Comparison of ENCODE assay signal across 9 mouse cellular contexts in genomic region chr1:75447265-75448051, GRCm38 (mm10). TPM values are rescaled to one million over a fixed set of nuclear protein-coding genes. Genes with fewer than 3 reads are reported as not detected.
DNase-seq lines count a peak whose midpoint lies in the region; ATAC-seq and TF ChIP-seq lines count a peak whose summit lies in the region.
"Had no signal": no experiment of that assay in that cellular context is flagged by ENCODE, and none has a peak within 500 bp of the region (broad histone marks: within the 10 kb centered on the region; RNA-seq: fewer than 3 reads in every experiment).

No protein-coding gene starts in this region.

- peak overlapping the region; percentile 48; the same call in 1 of the 2 replicates for H3K9ac ChIP-seq in heart, embryonic 12.5 days
- no peak overlapping the region for H3K9ac ChIP-seq in embryonic facial prominence, embryonic 11.5 days (replicated peaks; ENCODE audit: low read length)
- no peak overlapping the region for H3K9ac ChIP-seq in intestine, postnatal 0 days (ENCODE audit: low read depth, low read length)
- 0 out of 2 replicates have a peak overlapping the region, but pooled peaks have one; percentile 15 for H3K9ac ChIP-seq in neural tube, embryonic 11.5 days (ENCODE audit: low read length)
- H3K9ac ChIP-seq: limb, embryonic 15.5 days had no signal

- H3K4me2 ChIP-seq in heart, embryonic 12.5 days, result peak overlapping the region; percentile 75
- H3K4me2 ChIP-seq in embryonic facial prominence, embryonic 11.5 days (ENCODE audit: low read depth, low read length), result peak overlapping the region; percentile 27; the same call in 1 of the 2 replicates
- peak overlapping the region; percentile 51 for H3K4me2 ChIP-seq in intestine, postnatal 0 days (replicated peaks; ENCODE audit: low read depth)
- peak overlapping the region; percentile 23 for H3K4me2 ChIP-seq in neural tube, embryonic 11.5 days (ENCODE audit: low read depth)
- H3K4me2 ChIP-seq: limb, embryonic 15.5 days had no signal

- no peak overlapping the region for H3K4me3 ChIP-seq in heart, embryonic 12.5 days
- no peak overlapping the region for H3K4me3 ChIP-seq in embryonic facial prominence, embryonic 11.5 days (ENCODE audit: low read depth, low read length)
- H3K4me3 ChIP-seq in intestine, postnatal 0 days (ENCODE audit: low read depth, low read length), result no peak overlapping the region
- H3K4me3 ChIP-seq in neural tube, embryonic 11.5 days (ENCODE audit: low read depth, low read length), result no peak overlapping the region
- H3K4me3 ChIP-seq: limb, embryonic 15.5 days had no signal

- H3K27ac ChIP-seq in heart, embryonic 12.5 days (ENCODE audit: poor library complexity, severe bottlenecking), result 0 out of 2 replicates have a peak overlapping the region, but pooled peaks have one; percentile 5
- H3K27ac ChIP-seq in embryonic facial prominence, embryonic 11.5 days (replicated peaks; ENCODE audit: low read depth, low read length), result peak overlapping the region; percentile 30; the same call in 1 of the 2 replicates
- H3K27ac ChIP-seq in intestine, postnatal 0 days (ENCODE audit: low read depth, low read length), result no peak overlapping the region
- peak overlapping the region; percentile 88 for H3K27ac ChIP-seq in neural tube, embryonic 11.5 days (ENCODE audit: low read depth, low read length)
- H3K27ac ChIP-seq: limb, embryonic 15.5 days had no signal

- H3K36me3 ChIP-seq in heart, embryonic 12.5 days, result peaks cover 11% of the 10 kb centered on the region; the same call in 1 of the 2 replicates
- H3K36me3 ChIP-seq in embryonic facial prominence, embryonic 11.5 days (replicated peaks; ENCODE audit: control insufficient read depth, insufficient read depth, low read depth, low read length), result no peaks in the 10 kb centered on the region
- peaks cover 11% of the 10 kb centered on the region; the same call in 1 of the 2 replicates for H3K36me3 ChIP-seq in intestine, postnatal 0 days (ENCODE audit: control insufficient read depth, insufficient read depth)
- H3K36me3 ChIP-seq in neural tube, embryonic 11.5 days (ENCODE audit: control insufficient read depth, insufficient read depth, low read length), result no peaks in the 10 kb centered on the region; the same call in 1 of the 2 replicates

- H3K4me1 ChIP-seq in heart, embryonic 12.5 days (replicated peaks), result peaks cover 74% of the 10 kb centered on the region
- H3K4me1 ChIP-seq in embryonic facial prominence, embryonic 11.5 days (ENCODE audit: control insufficient read depth, insufficient read depth, low read length), result peaks cover 44% of the 10 kb centered on the region
- H3K4me1 ChIP-seq in intestine, postnatal 0 days (replicated peaks; ENCODE audit: control insufficient read depth, insufficient read depth, low read length), result peaks cover 9% of the 10 kb centered on the region
- H3K4me1 ChIP-seq in neural tube, embryonic 11.5 days (ENCODE audit: control insufficient read depth, insufficient read depth, low read length), result peaks cover 81% of the 10 kb centered on the region

- 8% methylated on average over 10 of the region's 10 CpGs for WGBS in heart, embryonic 12.5 days
- 4% methylated on average over 10 of the region's 10 CpGs for WGBS in embryonic facial prominence, embryonic 11.5 days
- 8% methylated on average over 10 of the region's 10 CpGs for WGBS in intestine, postnatal 0 days
- 3% methylated on average over 10 of the region's 10 CpGs for WGBS in neural tube, embryonic 11.5 days

- no peak for ATAC-seq in heart, embryonic 12.5 days (ENCODE audit: insufficient number of reproducible peaks, low FRiP score)
- ATAC-seq in embryonic facial prominence, embryonic 11.5 days (replicated peaks; ENCODE audit: insufficient number of reproducible peaks, low FRiP score, low TSS enrichment, low read depth), result 0 out of 2 replicates have a peak, but pooled peaks have one; percentile 5
- ATAC-seq in intestine, postnatal 0 days, result no peak
- peak; percentile 9; the same call in 1 of the 2 replicates for ATAC-seq in neural tube, embryonic 11.5 days (ENCODE audit: insufficient read depth, low FRiP score, low TSS enrichment)

- TF ChIP-seq CTCF in intestine, postnatal 0 days (IDR thresholded peaks at IDR 0.05; ENCODE audit: low read depth), result no peak

- H3K27me3 ChIP-seq in heart, embryonic 12.5 days (replicated peaks), result peaks cover 83% of the 10 kb centered on the region
- peaks cover 23% of the 10 kb centered on the region for H3K27me3 ChIP-seq in embryonic facial prominence, embryonic 11.5 days (ENCODE audit: control insufficient read depth, insufficient read depth, low read length)
- peaks cover 64% of the 10 kb centered on the region for H3K27me3 ChIP-seq in intestine, postnatal 0 days (replicated peaks; ENCODE audit: control insufficient read depth, insufficient read depth, low read length)
- peaks cover 35% of the 10 kb centered on the region for H3K27me3 ChIP-seq in neural tube, embryonic 11.5 days (ENCODE audit: control insufficient read depth, insufficient read depth, low read length)

- no peak for DNase-seq in heart, adult 9 months (ENCODE audit: low spot score in 2 of 2)
- DNase-seq in embryonic facial prominence, embryonic 11.5 days (ENCODE audit: low spot score), result no peak
- peak; percentile 65 for DNase-seq in neural tube, embryonic 11.5 days (ENCODE audit: low spot score)
- DNase-seq in B cell, adult 2 months, result no peak
- no peak for DNase-seq in cerebellum, adult 11 months
- DNase-seq in layer of hippocampus, postnatal 36 days, result no peak

- no peaks in the 10 kb centered on the region for H3K9me3 ChIP-seq in heart, embryonic 12.5 days (replicated peaks)
- H3K9me3 ChIP-seq in embryonic facial prominence, embryonic 11.5 days (replicated peaks; ENCODE audit: control insufficient read depth, low read length), result no peaks in the 10 kb centered on the region
- H3K9me3 ChIP-seq in intestine, postnatal 0 days (ENCODE audit: control insufficient read depth), result no peaks in the 10 kb centered on the region
- no peaks in the 10 kb centered on the region for H3K9me3 ChIP-seq in neural tube, embryonic 11.5 days (ENCODE audit: control insufficient read depth, low read length)
- H3K9me3 ChIP-seq: limb, embryonic 15.5 days had no signal

RNA-seq across cellular contexts. Expression of gene Asic4, which starts 2.8 kb away (rescaled TPM):
- polyA plus RNA-seq in heart, embryonic 12.5 days (2016; fragmentation: Nextera tagmentation; extraction: Ambion mirVana), result 0.24 and 0.33 TPM in 2 replicates
- polyA plus RNA-seq in embryonic facial prominence, embryonic 11.5 days (2014; fragmentation: Nextera tagmentation; extraction: Ambion mirVana), result 0.29 and 1.1 TPM in 2 replicates
- polyA plus RNA-seq in intestine, postnatal 0 days (2015; fragmentation: Nextera tagmentation; extraction: Ambion mirVana), result 0.97 and 1.2 TPM in 2 replicates
- 2.3 and 2.9 TPM in 2 replicates for polyA plus RNA-seq in neural tube, embryonic 11.5 days (2014; fragmentation: Nextera tagmentation; extraction: Ambion mirVana)
- total RNA-seq in layer of hippocampus, postnatal 36 days (2021), result 1 to 10 TPM; 6.5 to 7.4 TPM

RNA-seq across cellular contexts. Expression of gene Gmppa, which starts 11.7 kb away (rescaled TPM):
- polyA plus RNA-seq in heart, embryonic 12.5 days (2016; fragmentation: Nextera tagmentation; extraction: Ambion mirVana), result 67.7 and 69.1 TPM in 2 replicates
- 36.9 and 38.4 TPM in 2 replicates for polyA plus RNA-seq in embryonic facial prominence, embryonic 11.5 days (2014; fragmentation: Nextera tagmentation; extraction: Ambion mirVana)
- 121 and 124 TPM in 2 replicates for polyA plus RNA-seq in intestine, postnatal 0 days (2015; fragmentation: Nextera tagmentation; extraction: Ambion mirVana)
- polyA plus RNA-seq in neural tube, embryonic 11.5 days (2014; fragmentation: Nextera tagmentation; extraction: Ambion mirVana), result 62.5 and 64.2 TPM in 2 replicates
- 10 to 100 TPM; 63.6 to 73.5 TPM for total RNA-seq in layer of hippocampus, postnatal 36 days (2021)

RNA-seq across cellular contexts. Expression of gene Chpf, which starts 31.6 kb away (rescaled TPM):
- polyA plus RNA-seq in heart, embryonic 12.5 days (2016; fragmentation: Nextera tagmentation; extraction: Ambion mirVana), result 35.2 and 37.8 TPM in 2 replicates
- 14.6 and 15.3 TPM in 2 replicates for polyA plus RNA-seq in embryonic facial prominence, embryonic 11.5 days (2014; fragmentation: Nextera tagmentation; extraction: Ambion mirVana)
- 21.8 and 22.3 TPM in 2 replicates for polyA plus RNA-seq in intestine, postnatal 0 days (2015; fragmentation: Nextera tagmentation; extraction: Ambion mirVana)
- 27.1 and 27.2 TPM in 2 replicates for polyA plus RNA-seq in neural tube, embryonic 11.5 days (2014; fragmentation: Nextera tagmentation; extraction: Ambion mirVana)
- 10 to 100 TPM; 76.8 to 82.8 TPM for total RNA-seq in layer of hippocampus, postnatal 36 days (2021)

RNA-seq across cellular contexts. Expression of gene Tmem198, which starts 31.9 kb away (rescaled TPM):
- polyA plus RNA-seq in heart, embryonic 12.5 days (2016; fragmentation: Nextera tagmentation; extraction: Ambion mirVana), result 0.41 and 0.49 TPM in 2 replicates
- polyA plus RNA-seq in embryonic facial prominence, embryonic 11.5 days (2014; fragmentation: Nextera tagmentation; extraction: Ambion mirVana), result 0.98 and 1.6 TPM in 2 replicates
- 1.3 and 1.6 TPM in 2 replicates for polyA plus RNA-seq in intestine, postnatal 0 days (2015; fragmentation: Nextera tagmentation; extraction: Ambion mirVana)
- polyA plus RNA-seq in neural tube, embryonic 11.5 days (2014; fragmentation: Nextera tagmentation; extraction: Ambion mirVana), result 12.3 and 13.7 TPM in 2 replicates
- total RNA-seq in layer of hippocampus, postnatal 36 days (2021), result 10 to 100 TPM; 68.8 to 71.4 TPM

RNA-seq across cellular contexts. Expression of gene Obsl1, which starts 58.8 kb away (rescaled TPM):
- polyA plus RNA-seq in heart, embryonic 12.5 days (2016; fragmentation: Nextera tagmentation; extraction: Ambion mirVana), result 137 and 147 TPM in 2 replicates
- polyA plus RNA-seq in embryonic facial prominence, embryonic 11.5 days (2014; fragmentation: Nextera tagmentation; extraction: Ambion mirVana), result 52.4 and 54.2 TPM in 2 replicates
- polyA plus RNA-seq in intestine, postnatal 0 days (2015; fragmentation: Nextera tagmentation; extraction: Ambion mirVana), result 17.1 and 17.6 TPM in 2 replicates
- polyA plus RNA-seq in neural tube, embryonic 11.5 days (2014; fragmentation: Nextera tagmentation; extraction: Ambion mirVana), result 44.8 and 48.3 TPM in 2 replicates
- 10 to 100 TPM; 24.1 to 26.3 TPM for total RNA-seq in layer of hippocampus, postnatal 36 days (2021)

Comparison
In these comparisons a context has a peak if more than half of its experiments do, and no peak if none do; other contexts are left out.
1. ATAC-seq: peak in embryonic facial prominence, embryonic 11.5 days (single experiment) and neural tube, embryonic 11.5 days (single experiment); none in heart, embryonic 12.5 days (single experiment) and intestine, postnatal 0 days (single experiment).
2. H3K4me2 ChIP-seq: peak in every context shown above with its lines; median percentile 75 in heart, embryonic 12.5 days; 51 in intestine, postnatal 0 days; 27 in embryonic facial prominence, embryonic 11.5 days; 23 in neural tube, embryonic 11.5 days.
3. H3K9ac ChIP-seq: peak in heart, embryonic 12.5 days (single experiment) and neural tube, embryonic 11.5 days (single experiment); none in embryonic facial prominence, embryonic 11.5 days (single experiment) and intestine, postnatal 0 days (single experiment).